Mouse (Mus musculus) c-Kit-negative CD71-positive TER-119-positive erythroid progenitor cells, embryonic 14.5 days (primary cell): ENCODE measurements around the gene Cutal.

Experiments used
- DNase-seq: peaks from one replicate; pipeline ENCODE4 v3.0.0-alpha.2; 2013; ENCODE audit warnings: low read depth, low spot score

The Cutal gene

GRCm38 (mm10) chr2:34883190-34883589, 9.0 kb downstream of the Cutal start:
- no peak for DNase-seq

- no peak for DNase-seq
These were observed 10.0 kb downstream of the Cutal start for GRCm38 (mm10) chr2:34884186-34884585.

GRCm38 (mm10) chr2:34893950-34894349, 19.8 kb downstream of the Cutal start:
- DNase-seq: no peak

- no peak for DNase-seq
These were observed 21.4 kb downstream of the Cutal start for GRCm38 (mm10) chr2:34895503-34896113.

GRCm38 (mm10) chr2:34896821-34897460, 22.7 kb downstream of the Cutal start:
- no peak for DNase-seq

GRCm38 (mm10) chr2:34897820-34898219, 23.6 kb downstream of the Cutal start:
- peak; percentile 77 for DNase-seq

GRCm38 (mm10) chr2:34899682-34900081, 25.5 kb downstream of the Cutal start:
- no peak for DNase-seq

- no peak for DNase-seq
These were observed 26.2 kb downstream of the Cutal start for GRCm38 (mm10) chr2:34900412-34900811.

- DNase-seq: no peak
These were observed 27.5 kb downstream of the Cutal start for GRCm38 (mm10) chr2:34901726-34902125.

GRCm38 (mm10) chr2:34902731-34903130, 28.5 kb downstream of the Cutal start:
- no peak for DNase-seq

GRCm38 (mm10) chr2:34903191-34903590, 29.0 kb downstream of the Cutal start:
- no peak for DNase-seq

- DNase-seq: no peak
These were observed 29.6 kb downstream of the Cutal start for GRCm38 (mm10) chr2:34903652-34904405.

- DNase-seq: peak; percentile 100
These were observed 30.8 kb downstream of the Cutal start for GRCm38 (mm10) chr2:34904849-34905542.

GRCm38 (mm10) chr2:34906426-34906825, 32.2 kb downstream of the Cutal start:
- no peak for DNase-seq

- DNase-seq: peak; percentile 49
These were observed 32.8 kb downstream of the Cutal start for GRCm38 (mm10) chr2:34906861-34907604.

- DNase-seq: no peak
These were observed 35.5 kb downstream of the Cutal start for GRCm38 (mm10) chr2:34909719-34910118.

- no peak for DNase-seq
These were observed 37.7 kb downstream of the Cutal start for GRCm38 (mm10) chr2:34911871-34912270.

- DNase-seq: no peak
These were observed 38.4 kb downstream of the Cutal start for GRCm38 (mm10) chr2:34912613-34913012.

- DNase-seq: no peak
These were observed 39.2 kb downstream of the Cutal start, which contains the start of gene Phf19 for GRCm38 (mm10) chr2:34913218-34914068. TSS of gene Phf19 (minus strand) at chr2:34914026.

- no peak for DNase-seq
These were observed 40.0 kb downstream of the Cutal start for GRCm38 (mm10) chr2:34914069-34914822.
